Mouse (Mus musculus) bone marrow, adult 2 months (tissue): ENCODE data around the gene Gabrb2. TPM values are rescaled to one million over a fixed set of nuclear protein-coding genes. Genes with fewer than 3 reads are reported as not detected.
A peak's percentile ranks its signal among the peaks of the same experiment; 100 is the strongest.

Source experiments
- H3K27ac ChIP-seq: fragments of 200-500 bp; 2 replicates; pipeline ENCODE4 v1.5.1; 2012; ENCODE audit warnings: low read depth, mild to moderate bottlenecking, control low read depth, inconsistent platforms, low read length; ENCODE audit not compliant: control insufficient read depth, poor library complexity, insufficient read depth
- H3K4me1 ChIP-seq: fragments of 200-500 bp; 2 replicates; pipeline ENCODE4 v1.6.1; 2011; ENCODE audit warnings: low read length; ENCODE audit not compliant: control insufficient read depth, insufficient read depth
- H3K4me3 ChIP-seq: fragments of 200-500 bp; replicated peaks from 2 replicates; pipeline ENCODE3; 2011; ENCODE audit warnings: mild to moderate bottlenecking, low read depth, low read length, control low read depth; ENCODE audit not compliant: control insufficient read depth
- CTCF ChIP-seq: fragments of 200-500 bp; IDR thresholded peaks from 2 replicates; pipeline ENCODE4 v1.5.1; 2011; ENCODE audit warnings: low read length, control low read depth; ENCODE audit not compliant: control insufficient read depth, insufficient read depth
- POLR2A ChIP-seq: fragments of 200-500 bp; IDR thresholded peaks from 2 replicates; pipeline ENCODE4 v1.6.1; 2011; ENCODE audit warnings: low read depth, mild to moderate bottlenecking, control low read depth, low read length, borderline replicate concordance; ENCODE audit not compliant: control insufficient read depth
- WGBS: fragments of 180-500 bp; shearing (Covaris S2); methylation state at CpG from one replicate; pipeline ENCODE4 v1.1.7; 2018; 5-methylcytosine and 5-hydroxymethylcytosine counted together
- polyA plus RNA-seq: library from polyadenylated mRNA; stranded (reverse); fragments of >200 nt; gene quantifications from 2 replicates; pipeline ENCODE4 v1.2.4, GENCODE M21; 2011; ENCODE audit warnings: low replicate concordance; ENCODE audit not compliant: missing spikeins, insufficient read depth, insufficient read length

The Gabrb2 gene
- polyA plus RNA-seq, 1 experiment, result not detected

DNA sequence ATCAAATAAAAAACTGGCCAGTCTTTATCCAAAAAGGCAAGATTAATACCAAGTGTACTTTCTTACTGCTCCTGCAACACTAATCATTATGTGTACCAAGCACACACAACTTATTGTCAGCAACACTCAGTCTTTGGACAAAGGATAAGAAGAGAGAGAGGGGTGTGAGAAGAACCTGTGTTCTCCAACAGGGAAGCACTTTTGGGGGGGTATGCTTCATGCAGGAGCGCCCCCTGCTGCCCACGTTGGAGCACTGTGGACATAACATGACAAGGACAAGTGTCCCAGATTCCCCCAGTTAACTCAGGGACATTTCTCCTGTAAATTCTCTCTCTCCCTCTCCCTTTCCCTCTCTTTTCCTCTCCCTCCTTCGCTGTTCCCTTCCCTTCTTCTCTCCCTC, 3.7 kb downstream of the Gabrb2 start:
- WGBS, result 4% methylated on average over 3 of the region's 3 CpGs
- H3K27ac ChIP-seq, result no peak overlapping the region
- H3K4me1 ChIP-seq, result no peaks in the 10 kb centered on the region
- H3K4me3 ChIP-seq, result no peak overlapping the region
- peak; percentile 12; the same call in 1 of the 2 replicates for TF ChIP-seq CTCF
- TF ChIP-seq POLR2A, result no peak

DNA sequence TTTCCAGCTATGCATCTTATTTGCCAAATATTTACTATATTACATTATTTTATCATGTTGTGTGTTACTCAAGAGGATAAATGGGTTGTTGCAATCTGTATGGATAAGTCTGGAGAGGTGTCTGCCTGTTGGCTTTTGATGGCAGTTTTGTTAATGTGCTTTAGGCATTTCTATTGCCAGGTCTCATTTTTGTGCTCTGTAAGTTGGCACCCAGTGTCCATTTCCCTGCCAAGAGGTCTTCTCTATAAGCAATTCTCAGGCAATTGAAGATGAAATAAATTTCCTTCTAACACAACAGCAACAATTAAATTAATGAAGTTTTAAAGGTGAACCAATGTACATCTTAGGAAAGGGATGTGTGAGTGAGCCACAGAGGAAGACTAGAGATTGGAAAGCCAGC, 11.9 kb downstream of the Gabrb2 start:
- Histone ChIP-seq H3K4me1 (no peaks in the 10 kb centered on the region), H3K4me3 (no peak overlapping the region), H3K27ac (no peak overlapping the region)
- TF ChIP-seq POLR2A, result no peak

DNA sequence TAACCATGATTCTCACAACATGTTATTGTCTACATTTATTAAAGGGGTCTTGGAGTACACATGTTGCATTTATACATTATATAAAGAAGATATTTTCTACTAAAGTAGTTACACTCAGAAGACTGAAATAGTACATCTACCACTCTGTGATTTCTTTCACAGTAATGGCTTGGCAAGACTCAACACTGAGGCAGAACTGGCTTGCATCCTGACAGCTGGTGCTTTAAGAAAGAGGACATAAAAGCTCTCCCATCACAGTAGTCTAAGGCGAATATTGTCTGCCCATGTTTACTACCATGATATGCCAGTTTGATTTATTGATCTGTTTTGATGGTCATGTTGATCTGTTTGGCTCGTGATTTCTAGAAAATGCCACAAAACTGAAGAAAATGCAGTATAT, 19.4 kb downstream of the Gabrb2 start:
- Histone ChIP-seq H3K27ac (no peak overlapping the region), H3K4me3 (no peak overlapping the region), H3K4me1 (no peaks in the 10 kb centered on the region)
- TF ChIP-seq CTCF (no peak), POLR2A (no peak)
- 59% methylated on average over 2 of the region's 2 CpGs for WGBS

DNA sequence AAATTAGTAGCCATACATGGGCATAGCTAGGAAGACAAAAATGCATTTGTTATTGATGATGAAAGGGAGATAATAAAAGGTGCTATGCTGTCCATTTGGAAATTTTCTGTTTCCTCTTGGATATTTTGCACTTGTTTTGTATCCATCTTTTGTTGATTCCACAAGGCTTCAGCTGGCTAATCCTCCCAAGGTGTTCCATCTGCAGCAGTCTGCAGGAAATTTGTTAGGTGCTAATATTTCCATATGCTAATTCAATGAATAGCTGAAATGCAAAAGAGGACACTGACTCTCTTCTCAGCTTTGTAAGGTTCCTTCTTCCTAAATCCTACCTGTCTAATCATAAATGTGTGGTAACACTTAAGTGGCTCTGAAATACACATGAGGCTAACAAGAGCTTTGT, 24.1 kb downstream of the Gabrb2 start:
- H3K27ac ChIP-seq, result no peak overlapping the region
- no peaks in the 10 kb centered on the region for H3K4me1 ChIP-seq
- TF ChIP-seq CTCF (no peak), POLR2A (no peak)
- H3K4me3 ChIP-seq, result no peak overlapping the region

DNA sequence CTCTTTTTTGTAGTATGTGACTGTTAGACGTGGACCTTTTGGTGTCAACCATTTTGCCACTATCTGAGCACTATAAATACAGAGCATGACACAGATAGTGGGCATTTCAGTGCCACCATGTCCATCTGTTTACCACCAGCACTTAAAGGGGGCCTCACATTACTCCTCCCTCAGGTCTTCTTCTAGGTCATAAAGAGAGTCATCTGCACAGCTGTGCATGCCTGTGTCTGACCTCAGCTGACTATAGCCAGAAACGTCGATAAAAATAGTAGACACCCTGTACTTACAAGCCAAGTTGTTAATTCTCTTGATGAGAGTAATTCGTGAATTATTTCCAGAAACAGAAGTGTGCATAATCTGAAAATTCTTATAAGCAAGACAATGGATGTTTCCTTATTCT, 29.4 kb downstream of the Gabrb2 start:
- 59% methylated on average over 4 of the region's 4 CpGs for WGBS
- no peak for TF ChIP-seq CTCF
- TF ChIP-seq POLR2A, result no peak
- Histone ChIP-seq H3K4me3 (no peak overlapping the region), H3K27ac (no peak overlapping the region), H3K4me1 (no peaks in the 10 kb centered on the region)

DNA sequence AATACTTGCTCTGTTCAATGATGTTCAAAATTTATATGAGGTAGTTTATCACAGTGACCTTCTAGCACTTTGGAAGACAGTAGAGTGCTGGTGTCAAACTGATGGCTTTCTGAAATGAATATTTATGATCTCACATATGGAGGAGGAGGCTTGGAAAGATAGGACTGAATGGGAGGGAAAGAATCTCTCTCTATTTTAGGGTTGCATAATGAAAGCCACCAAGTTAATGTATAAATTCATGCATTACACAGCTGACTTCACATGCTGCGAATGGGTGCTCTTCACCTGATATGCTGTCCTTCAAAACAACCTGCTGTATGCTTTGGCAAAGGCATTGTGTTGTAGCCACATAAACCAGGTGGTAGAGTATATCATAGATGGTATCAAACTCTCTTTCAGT, 44.6 kb downstream of the Gabrb2 start:
- Histone ChIP-seq H3K4me1 (no peaks in the 10 kb centered on the region), H3K27ac (no peak overlapping the region), H3K4me3 (no peak overlapping the region)
- TF ChIP-seq CTCF (no peak), POLR2A (no peak)
- 71% methylated on average over 1 of the region's 1 CpGs for WGBS

DNA sequence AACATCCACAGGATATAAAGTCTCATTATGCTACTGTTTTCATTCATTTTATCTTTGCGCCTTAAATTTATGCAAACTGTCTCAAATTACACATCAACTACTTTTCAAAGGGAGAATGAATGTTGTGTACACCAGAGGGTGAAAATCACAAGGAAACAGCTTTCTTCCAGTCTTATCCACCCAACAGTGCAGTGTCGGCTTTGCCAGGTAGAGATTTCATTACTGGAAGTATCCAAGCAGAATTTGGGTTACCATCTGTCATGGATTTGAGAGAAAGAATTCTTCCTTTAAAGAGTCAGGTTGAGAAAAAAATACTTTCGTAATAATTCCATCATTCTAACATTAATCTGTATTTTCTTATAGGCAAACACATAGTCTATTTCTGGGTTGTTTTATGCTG, 48.8 kb downstream of the Gabrb2 start:
- no peak for TF ChIP-seq CTCF
- WGBS, result 73% methylated on average over 3 of the region's 3 CpGs
- H3K4me3 ChIP-seq, result no peak overlapping the region

DNA sequence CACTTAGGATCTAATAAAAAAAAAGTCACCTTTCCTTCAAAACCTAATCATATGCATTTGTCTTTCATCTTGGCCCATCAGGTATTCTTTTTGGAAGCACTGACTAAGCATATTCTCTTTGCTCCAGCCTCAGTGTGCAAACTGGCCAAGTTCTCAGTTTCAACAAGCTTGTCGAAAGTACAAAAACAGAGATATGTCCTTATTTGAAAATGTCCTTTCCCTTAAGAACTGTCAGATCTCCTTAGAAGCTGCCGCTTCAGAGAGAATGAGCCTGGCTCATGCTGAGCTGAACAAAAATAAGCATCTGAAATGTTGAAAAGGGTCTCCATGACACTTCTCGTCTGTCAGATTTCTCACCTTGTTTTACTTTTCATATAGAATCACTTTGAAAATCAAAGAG, 55.0 kb downstream of the Gabrb2 start:
- WGBS, result 78% methylated on average over 3 of the region's 3 CpGs
- Histone ChIP-seq H3K27ac (no peak overlapping the region), H3K4me1 (no peaks in the 10 kb centered on the region), H3K4me3 (no peak overlapping the region)
- TF ChIP-seq POLR2A, result no peak

More for the DNA sequence above, 48.8 kb downstream of the Gabrb2 start:
- no peaks in the 10 kb centered on the region for H3K4me1 ChIP-seq
- no peak overlapping the region for H3K27ac ChIP-seq

DNA sequence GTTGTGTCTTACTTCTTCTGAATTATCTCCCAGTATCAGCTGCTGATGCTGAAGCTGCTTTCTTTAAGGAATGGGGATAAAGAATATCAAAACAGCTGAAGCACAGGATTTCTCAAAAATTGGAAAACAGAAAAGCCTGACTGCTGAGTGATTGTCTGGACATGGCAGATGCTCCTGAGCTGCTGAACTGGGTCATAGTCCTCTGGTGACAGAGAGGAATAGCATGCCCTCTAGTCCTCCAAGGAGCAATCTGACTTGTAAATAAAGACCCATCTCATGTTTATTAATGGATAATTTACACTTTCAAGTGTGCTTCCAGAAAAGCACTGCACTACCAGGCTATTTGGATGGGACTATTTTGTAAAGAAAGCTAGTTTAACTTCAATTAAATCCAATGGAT, 68.1 kb downstream of the Gabrb2 start:
- no peak for TF ChIP-seq CTCF
- TF ChIP-seq POLR2A, result no peak
- Histone ChIP-seq H3K4me1 (no peaks in the 10 kb centered on the region), H3K27ac (no peak overlapping the region), H3K4me3 (no peak overlapping the region)

DNA sequence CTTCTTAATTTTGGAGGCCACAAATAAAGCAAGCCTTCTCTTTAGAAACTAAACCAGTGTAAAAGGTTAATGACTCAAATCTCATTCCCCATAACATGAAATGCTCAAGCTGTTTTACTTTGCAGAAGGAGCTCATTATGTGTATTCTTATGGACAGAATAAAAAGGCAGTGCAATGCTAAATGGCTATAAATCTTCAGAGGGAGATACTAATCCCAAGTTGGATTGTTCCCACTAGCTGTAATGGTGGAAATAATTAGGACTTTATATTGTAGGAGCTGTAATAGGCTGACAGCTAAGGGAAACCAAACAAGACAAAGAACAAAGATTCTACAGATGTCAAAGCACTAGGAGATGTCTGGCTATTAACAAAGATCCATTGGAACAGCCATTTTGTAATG, 81.6 kb downstream of the Gabrb2 start:
- H3K4me1 ChIP-seq, result no peaks in the 10 kb centered on the region
- no peak overlapping the region for H3K27ac ChIP-seq
- no peak overlapping the region for H3K4me3 ChIP-seq
- TF ChIP-seq POLR2A, result no peak
- TF ChIP-seq CTCF, result no peak
